Mouse (Mus musculus): Measurements from ENCODE around the gene Hist1h1d. TPM values are rescaled to one million over a fixed set of nuclear protein-coding genes. Genes with fewer than 3 reads are reported as not detected.
"Not testable (repeated sequence)": the region's sequence is repeated elsewhere in the genome, so short reads cannot be mapped to it uniquely, and the experiment has no call there.

Gene Hist1h1d
- total RNA-seq, 2 experiments from 2014 or later = 3.5 TPM

GRCm38 (mm10) chr13:23586940-23587225 is 33.8 kb downstream of the Hist1h1d start:
- DNase-seq (ENCODE audit: extremely low spot score in 1 of 2, low spot score in 2 of 2) = no peak
- no peak for TF ChIP-seq CTCF (IDR thresholded peaks at IDR 0.05)
- intact Hi-C loops (cut with DNase I) = loop anchor here (2.0 to 10.0 kb wide), 3 partner anchors 34 to 1802 kb away; partner anchors contain the start of genes Hist1h1b, Hist1h2an, Hist1h2bc and Hist1h2be
- H3K4me3 ChIP-seq = no peak overlapping the region
- H3K27ac ChIP-seq = no peak overlapping the region

- intact Hi-C loops (cut with DNase I) = no loop called here
- no peak for TF ChIP-seq CTCF (IDR thresholded peaks at IDR 0.05)
- H3K27ac ChIP-seq = no peak overlapping the region
- DNase-seq (ENCODE audit: extremely low spot score in 1 of 2, low spot score in 2 of 2) = no peak
- no peak overlapping the region for H3K4me3 ChIP-seq
Measured at GRCm38 (mm10) chr13:23591206-23591605, 38.1 kb downstream of the Hist1h1d start.

- intact Hi-C loops (cut with DNase I) = not testable (repeated sequence)
Measured at GRCm38 (mm10) chr13:23591886-23592285, 38.8 kb downstream of the Hist1h1d start.

GRCm38 (mm10) chr13:23592614-23593013 is 39.6 kb downstream of the Hist1h1d start:
- Histone ChIP-seq H3K27ac (no peak overlapping the region), H3K4me3 (no peak overlapping the region)
- TF ChIP-seq CTCF (IDR thresholded peaks at IDR 0.05) = no peak
- no peak for DNase-seq (ENCODE audit: extremely low spot score in 1 of 2, low spot score in 2 of 2)
- intact Hi-C loops (cut with DNase I) = no loop called here

More at GRCm38 (mm10) chr13:23591886-23592285, 38.8 kb downstream of the Hist1h1d start:
- not testable (repeated sequence) for H3K4me3 ChIP-seq; H3K27ac ChIP-seq; DNase-seq (ENCODE audit: extremely low spot score in 1 of 2, low spot score in 2 of 2)

- TF ChIP-seq CTCF (IDR thresholded peaks at IDR 0.05) = no peak
- Histone ChIP-seq H3K27ac (no peak overlapping the region), H3K4me3 (no peak overlapping the region)
- intact Hi-C loops (cut with DNase I) = no loop called here
- DNase-seq (ENCODE audit: extremely low spot score in 1 of 2, low spot score in 2 of 2) = no peak
Measured at GRCm38 (mm10) chr13:23593051-23593770, 40.1 kb downstream of the Hist1h1d start.

GRCm38 (mm10) chr13:23595185-23595584 is 42.1 kb downstream of the Hist1h1d start:
- H3K4me3 ChIP-seq = no peak overlapping the region
- H3K27ac ChIP-seq = no peak overlapping the region
- no peak for TF ChIP-seq CTCF (IDR thresholded peaks at IDR 0.05)
- intact Hi-C loops (cut with DNase I) = loop anchor here (5.0 kb wide), 1 partner anchor 173 kb away; the partner anchor contains the start of gene Abt1
- no peak for DNase-seq (ENCODE audit: extremely low spot score in 1 of 2, low spot score in 2 of 2)

GRCm38 (mm10) chr13:23595622-23596372 is 42.7 kb downstream of the Hist1h1d start:
- DNase-seq (ENCODE audit: extremely low spot score in 1 of 2, low spot score in 2 of 2) = no peak
- Histone ChIP-seq H3K4me3 (no peak overlapping the region), H3K27ac (no peak overlapping the region)
- intact Hi-C loops (cut with DNase I) = loop anchor here (5.0 kb wide), 1 partner anchor 173 kb away; the partner anchor contains the start of gene Abt1
- TF ChIP-seq CTCF (IDR thresholded peaks at IDR 0.05) = no peak

GRCm38 (mm10) chr13:23597957-23598356 is 44.9 kb downstream of the Hist1h1d start:
- intact Hi-C loops (cut with DNase I) = loop anchor here (5.0 kb wide), 1 partner anchor 176 kb away; the partner anchor contains the start of gene Abt1
- DNase-seq (ENCODE audit: extremely low spot score in 1 of 2, low spot score in 2 of 2) = peak; percentile 64 to 67
- TF ChIP-seq CTCF (IDR thresholded peaks at IDR 0.05) = peak; percentile 92

GRCm38 (mm10) chr13:23603182-23603699 is 50.2 kb downstream of the Hist1h1d start:
- H3K4me3 ChIP-seq = no peak overlapping the region
- no peak for TF ChIP-seq CTCF (IDR thresholded peaks at IDR 0.05)
- no peak for DNase-seq (ENCODE audit: extremely low spot score in 1 of 2, low spot score in 2 of 2)
- intact Hi-C loops (cut with DNase I) = no loop called here
- no peak overlapping the region for H3K27ac ChIP-seq

More at GRCm38 (mm10) chr13:23597957-23598356, 44.9 kb downstream of the Hist1h1d start:
- Histone ChIP-seq H3K27ac (no peak overlapping the region), H3K4me3 (no peak overlapping the region)

- intact Hi-C loops (cut with DNase I) = no loop called here
- Histone ChIP-seq H3K4me3 (no peak overlapping the region), H3K27ac (no peak overlapping the region)
- TF ChIP-seq CTCF (IDR thresholded peaks at IDR 0.05) = no peak
- no peak for DNase-seq (ENCODE audit: extremely low spot score in 1 of 2, low spot score in 2 of 2)
Measured at GRCm38 (mm10) chr13:23604452-23604851, 51.4 kb downstream of the Hist1h1d start.

- Histone ChIP-seq H3K4me3 (no peak overlapping the region), H3K27ac (no peak overlapping the region)
- DNase-seq (ENCODE audit: extremely low spot score in 1 of 2, low spot score in 2 of 2) = no peak
- TF ChIP-seq CTCF (IDR thresholded peaks at IDR 0.05) = no peak
- intact Hi-C loops (cut with DNase I) = no loop called here
Measured at GRCm38 (mm10) chr13:23605052-23605451, 52.0 kb downstream of the Hist1h1d start.

- intact Hi-C loops (cut with DNase I) = no loop called here
- no peak for TF ChIP-seq CTCF (IDR thresholded peaks at IDR 0.05)
- Histone ChIP-seq H3K27ac (no peak overlapping the region), H3K4me3 (no peak overlapping the region)
- DNase-seq (ENCODE audit: extremely low spot score in 1 of 2, low spot score in 2 of 2) = no peak
Measured at GRCm38 (mm10) chr13:23609209-23609608, 56.1 kb downstream of the Hist1h1d start.

Measured in left cerebral cortex, adult 2 months (tissue).